Mouse (Mus musculus): ENCODE data around the gene Ndufa11. TPM values are rescaled to one million over a fixed set of nuclear protein-coding genes. Genes with fewer than 3 reads are reported as not detected.

The Ndufa11 gene
- polyA plus RNA-seq, 1 experiment from 2014 or later, result 579 TPM

DNA sequence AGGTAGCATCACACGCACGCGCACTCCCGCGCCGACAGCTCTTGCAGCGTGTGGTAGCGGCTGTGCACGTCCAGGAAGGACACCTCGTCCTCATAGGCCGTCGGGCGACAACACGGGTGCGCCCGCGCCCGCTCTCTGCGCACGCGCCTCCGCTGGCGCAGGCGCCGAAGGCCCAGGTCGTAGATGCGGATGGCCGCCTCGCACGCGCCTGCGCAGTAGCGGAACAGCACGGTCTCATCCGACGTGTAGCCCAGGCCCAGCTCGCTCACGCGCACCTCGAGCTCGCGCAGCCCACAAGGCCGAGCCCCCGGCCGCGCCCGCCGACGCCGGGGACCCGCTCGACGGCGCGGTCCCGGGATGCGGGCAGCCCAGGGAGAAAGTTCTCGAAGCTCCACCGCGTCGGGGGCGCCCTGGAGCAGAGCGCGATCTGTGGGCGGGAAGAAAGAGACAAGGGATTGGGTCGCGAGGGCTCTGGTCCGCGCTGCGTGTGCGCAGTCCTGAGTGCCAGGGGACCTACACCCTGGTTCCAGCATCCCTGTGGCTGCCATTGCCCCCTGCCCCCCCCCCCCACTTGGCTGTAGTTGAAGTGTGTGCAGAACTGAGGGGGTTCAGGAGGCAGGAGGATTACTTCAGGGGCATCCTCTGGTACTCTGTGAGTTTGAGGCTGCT, 34.0 kb downstream of the Ndufa11 start:
- peak overlapping the region; percentile 38 for H3K4me3 ChIP-seq
- ATAC-seq (ENCODE audit: low FRiP score, low read depth), result peak; percentile 82
- H3K9ac ChIP-seq, result no peak overlapping the region
- H3K27me3 ChIP-seq, result peaks cover 63% of the 10 kb centered on the region
- H3K4me1 ChIP-seq (replicated peaks), result 0 out of 2 replicates have a peak, but pooled peaks cover 2% of the 10 kb centered on the region
- H3K9me3 ChIP-seq, result no peaks in the 10 kb centered on the region
- WGBS, result 20% methylated on average over 70 of the region's 71 CpGs
- H3K27ac ChIP-seq (replicated peaks), result no peak overlapping the region
- peak overlapping the region; percentile 55 for H3K4me2 ChIP-seq
- H3K36me3 ChIP-seq, result no peaks in the 10 kb centered on the region

DNA sequence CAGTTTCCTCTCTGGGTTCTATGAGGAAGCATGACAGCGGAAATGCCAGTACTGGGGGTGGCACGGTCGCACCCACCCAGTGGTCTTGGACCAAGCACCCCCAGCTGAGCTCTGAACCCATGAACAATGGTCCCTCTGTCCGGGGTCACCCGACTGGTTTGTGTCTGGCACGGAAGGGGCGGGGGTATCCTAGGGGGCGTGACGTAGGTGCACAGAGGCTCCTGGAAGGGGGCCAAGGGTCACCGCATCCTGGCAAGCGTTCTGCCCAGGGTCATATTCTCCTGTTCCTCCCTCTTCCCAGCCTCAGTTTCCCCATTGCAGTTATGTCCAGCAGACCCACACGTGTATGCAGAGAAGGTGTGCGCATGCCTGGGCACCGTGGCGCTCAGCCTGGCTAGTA, 35.9 kb downstream of the Ndufa11 start:
- H3K9ac ChIP-seq, result no peak overlapping the region
- no peaks in the 10 kb centered on the region for H3K9me3 ChIP-seq
- no peak for ATAC-seq (ENCODE audit: low FRiP score, low read depth)
- peaks cover 82% of the 10 kb centered on the region for H3K27me3 ChIP-seq
- peaks cover 14% of the 10 kb centered on the region for H3K4me1 ChIP-seq (replicated peaks)
- H3K4me3 ChIP-seq, result no peak overlapping the region
- 24% methylated on average over 15 of the region's 15 CpGs for WGBS
- H3K36me3 ChIP-seq, result no peaks in the 10 kb centered on the region
- no peak overlapping the region for H3K27ac ChIP-seq (replicated peaks)
- no peak overlapping the region for H3K4me2 ChIP-seq

DNA sequence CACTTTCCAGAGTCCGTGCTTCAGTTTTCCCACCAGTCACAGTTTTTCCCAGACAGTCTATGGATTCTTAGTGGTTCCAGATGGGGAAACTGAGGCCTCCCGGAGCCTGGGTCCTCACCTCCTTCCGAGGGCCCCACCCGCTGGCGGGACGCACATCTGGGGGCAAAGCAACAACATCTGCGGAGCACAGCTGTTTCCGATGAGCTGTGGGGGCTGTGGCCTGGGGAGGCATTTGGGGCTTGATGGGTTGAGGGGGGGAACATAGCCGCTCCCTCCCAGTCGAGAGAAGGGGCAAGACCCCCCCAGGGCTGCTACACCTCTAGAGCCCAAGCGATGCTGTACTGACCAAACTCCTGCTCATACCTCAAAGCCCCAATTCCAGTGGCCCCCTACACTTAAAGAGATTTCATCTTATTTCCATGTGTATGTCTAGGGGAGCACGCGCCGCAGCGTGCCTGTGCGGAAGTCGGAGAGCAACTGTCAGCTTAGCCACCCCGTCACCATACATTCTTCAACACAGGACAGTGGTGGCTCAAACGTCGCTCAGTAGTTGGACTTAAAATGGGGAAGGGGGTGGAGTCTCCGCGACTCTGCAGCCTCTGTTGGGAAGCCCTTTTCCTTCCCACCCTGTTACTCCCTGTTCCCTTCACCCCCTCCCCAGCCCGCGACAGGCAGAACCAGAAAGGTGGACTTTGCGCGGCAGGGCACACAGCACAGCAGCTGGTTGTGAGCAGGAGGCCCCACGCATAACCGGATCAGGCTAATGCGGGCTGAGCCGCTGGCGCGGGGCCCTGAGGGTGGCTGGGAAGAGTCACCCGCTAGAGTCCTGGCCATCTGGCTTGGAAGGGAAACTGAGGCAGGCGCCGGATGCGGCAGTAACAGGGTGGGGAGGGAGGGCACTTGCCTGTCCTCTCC, 37.0 kb downstream of the Ndufa11 start:
- WGBS, result 18% methylated on average over 36 of the region's 36 CpGs
- no peak overlapping the region for H3K4me2 ChIP-seq
- ATAC-seq (ENCODE audit: low FRiP score, low read depth), result no peak

GRCm38 (mm10) chr17:56756703-56757399, 39.3 kb downstream of the Ndufa11 start:
- peaks cover 18% of the 10 kb centered on the region for H3K4me1 ChIP-seq (replicated peaks)
- peak overlapping the region; percentile 38 for H3K4me3 ChIP-seq
- peak overlapping the region; percentile 75 for H3K4me2 ChIP-seq
- 2% methylated on average over 51 of the region's 51 CpGs for whole genome bisulfite sequencing
- H3K36me3 ChIP-seq, result no peaks in the 10 kb centered on the region
- no peak overlapping the region for H3K27ac ChIP-seq (replicated peaks)
- peaks cover 76% of the 10 kb centered on the region for H3K27me3 ChIP-seq
- H3K9ac ChIP-seq, result peak overlapping the region; percentile 31; the same call in 1 of the 2 replicates
- ATAC-seq (ENCODE audit: low FRiP score, low read depth), result no peak
- H3K9me3 ChIP-seq, result no peaks in the 10 kb centered on the region

More for the DNA sequence above, 37.0 kb downstream of the Ndufa11 start:
- H3K4me1 ChIP-seq (replicated peaks), result peaks cover 14% of the 10 kb centered on the region
- H3K9me3 ChIP-seq, result no peaks in the 10 kb centered on the region
- H3K27ac ChIP-seq (replicated peaks), result no peak overlapping the region
- H3K36me3 ChIP-seq, result no peaks in the 10 kb centered on the region
- H3K4me3 ChIP-seq, result no peak overlapping the region
- no peak overlapping the region for H3K9ac ChIP-seq
- peaks cover 89% of the 10 kb centered on the region for H3K27me3 ChIP-seq

GRCm38 (mm10) chr17:56757416-56758123, 40.0 kb downstream of the Ndufa11 start, which contains the start of gene Nrtn:
Gene Nrtn (minus strand): TSS chr17:56757530.
- Histone ChIP-seq H3K9ac (peak within 1 kb of the TSS; percentile 31; the same call in 1 of the 2 replicates), H3K9me3 (no peaks in the 10 kb centered on the region), H3K36me3 (no peaks in the 10 kb centered on the region), H3K4me1 (replicated peaks) (peaks cover 23% of the 10 kb centered on the region), H3K4me2 (peak within 1 kb of the TSS; percentile 75), H3K27ac (replicated peaks) (no peak within 1 kb of the TSS), H3K27me3 (peaks cover 69% of the 10 kb centered on the region), H3K4me3 (peak within 1 kb of the TSS; percentile 38)
- ATAC-seq (ENCODE audit: low FRiP score, low read depth), result peak; percentile 13; the same call in 1 of the 2 replicates
- under 1% methylated on average over 44 of the region's 48 CpGs for WGBS

DNA sequence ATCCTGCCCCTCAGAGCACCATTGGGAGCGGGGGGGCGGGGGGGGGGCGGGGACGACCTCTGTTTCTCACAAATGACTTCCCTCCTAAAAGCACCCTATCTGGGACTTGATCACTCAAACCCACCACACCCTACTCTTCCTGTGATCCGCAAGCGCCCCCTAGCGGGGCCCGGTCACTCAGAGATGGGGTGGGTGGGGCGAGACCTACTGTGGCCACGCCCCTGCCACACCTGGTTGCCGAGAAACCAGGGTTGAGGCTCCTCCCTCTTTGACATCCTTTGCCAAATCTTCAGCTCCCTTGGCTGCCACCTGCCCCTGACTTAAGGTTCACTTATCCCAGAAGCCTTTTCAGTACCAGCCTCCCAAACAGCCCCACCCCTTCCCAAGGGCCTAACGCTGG, 40.6 kb downstream of the Ndufa11 start:
- WGBS, result 5% methylated on average over 12 of the region's 12 CpGs
- peaks cover 64% of the 10 kb centered on the region for H3K27me3 ChIP-seq

GRCm38 (mm10) chr17:56759261-56759660, 41.7 kb downstream of the Ndufa11 start:
- Histone ChIP-seq H3K4me3 (no peak overlapping the region), H3K9ac (no peak overlapping the region), H3K36me3 (no peaks in the 10 kb centered on the region), H3K4me2 (no peak overlapping the region), H3K9me3 (no peaks in the 10 kb centered on the region), H3K27me3 (peaks cover 52% of the 10 kb centered on the region), H3K4me1 (replicated peaks) (peaks cover 31% of the 10 kb centered on the region), H3K27ac (replicated peaks) (no peak overlapping the region)
- no peak for ATAC-seq (ENCODE audit: low FRiP score, low read depth)
- 42% methylated on average over 7 of the region's 7 CpGs for WGBS

More for the DNA sequence above, 40.6 kb downstream of the Ndufa11 start:
- Histone ChIP-seq H3K4me1 (replicated peaks) (peaks cover 26% of the 10 kb centered on the region), H3K36me3 (no peaks in the 10 kb centered on the region), H3K9ac (no peak overlapping the region), H3K4me2 (peak overlapping the region; percentile 75), H3K4me3 (no peak overlapping the region), H3K27ac (replicated peaks) (no peak overlapping the region), H3K9me3 (no peaks in the 10 kb centered on the region)
- ATAC-seq (ENCODE audit: low FRiP score, low read depth), result no peak

DNA sequence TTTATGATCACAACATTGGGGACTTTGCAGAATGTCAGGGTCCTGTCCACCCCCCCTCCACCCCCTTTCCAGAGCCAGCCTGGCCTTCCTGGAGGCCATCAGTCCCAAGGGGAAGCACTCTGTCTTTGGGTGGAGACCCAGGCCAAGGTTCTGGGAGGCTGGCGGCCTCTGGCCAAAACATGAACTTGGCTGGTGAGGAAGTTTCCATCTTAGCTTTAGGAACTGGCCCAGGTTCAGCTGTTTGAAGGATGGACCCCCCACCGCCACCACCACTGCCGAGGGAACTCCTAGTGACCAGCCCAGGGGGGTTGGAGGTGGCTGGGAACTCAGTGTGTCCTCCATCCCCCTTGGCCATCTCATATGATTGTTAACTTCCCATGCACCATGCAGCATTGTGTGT, 43.5 kb downstream of the Ndufa11 start:
- 58% methylated on average over 3 of the region's 3 CpGs for WGBS
- Histone ChIP-seq H3K27me3 (peaks cover 34% of the 10 kb centered on the region), H3K4me3 (no peak overlapping the region), H3K4me2 (no peak overlapping the region), H3K9me3 (no peaks in the 10 kb centered on the region), H3K9ac (no peak overlapping the region), H3K27ac (replicated peaks) (no peak overlapping the region), H3K36me3 (no peaks in the 10 kb centered on the region), H3K4me1 (replicated peaks) (peaks cover 38% of the 10 kb centered on the region)
- no peak for ATAC-seq (ENCODE audit: low FRiP score, low read depth)

DNA sequence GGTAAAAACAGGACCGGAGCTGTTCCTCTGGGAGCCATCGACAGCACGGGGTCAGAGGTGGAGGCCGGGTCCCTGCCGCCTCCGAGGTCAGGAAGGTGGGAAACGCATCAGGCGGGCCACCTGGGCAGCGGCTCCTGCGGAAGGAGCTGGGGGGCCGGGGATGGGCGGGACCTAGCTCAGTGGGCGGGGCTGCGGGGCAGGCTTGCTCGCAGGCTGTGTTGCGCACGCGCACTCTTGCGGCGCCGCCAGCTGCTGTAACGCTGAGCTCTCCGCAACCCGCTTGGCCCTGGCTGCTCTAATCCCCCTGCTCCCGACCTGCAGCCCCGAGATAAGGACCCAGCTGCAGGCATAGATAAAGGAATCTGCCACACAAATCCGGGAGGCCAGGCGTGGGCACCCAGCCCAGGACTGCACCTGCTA, 44.4 kb downstream of the Ndufa11 start:
- Histone ChIP-seq H3K27me3 (peaks cover 25% of the 10 kb centered on the region), H3K9ac (peak overlapping the region; percentile 50), H3K36me3 (peaks cover 3% of the 10 kb centered on the region; the same call in 1 of the 2 replicates), H3K9me3 (no peaks in the 10 kb centered on the region), H3K27ac (replicated peaks) (peak overlapping the region; percentile 93), H3K4me2 (peak overlapping the region; percentile 67), H3K4me1 (replicated peaks) (peaks cover 34% of the 10 kb centered on the region), H3K4me3 (peak overlapping the region; percentile 46)
- WGBS, result under 1% methylated on average over 27 of the region's 28 CpGs
- ATAC-seq (ENCODE audit: low FRiP score, low read depth), result peak; percentile 53

- Histone ChIP-seq H3K9ac (peak overlapping the region; percentile 50; the same call in 1 of the 2 replicates), H3K9me3 (no peaks in the 10 kb centered on the region), H3K4me1 (replicated peaks) (peaks cover 26% of the 10 kb centered on the region), H3K4me2 (peak overlapping the region; percentile 67), H3K27me3 (peaks cover 14% of the 10 kb centered on the region), H3K4me3 (0 out of 2 replicates have a peak overlapping the region, but pooled peaks have one; percentile 46), H3K27ac (replicated peaks) (peak overlapping the region; percentile 93), H3K36me3 (peaks cover 9% of the 10 kb centered on the region)
- WGBS, result 42% methylated on average over 27 of the region's 27 CpGs
- no peak for ATAC-seq (ENCODE audit: low FRiP score, low read depth)
Observed at GRCm38 (mm10) chr17:56762769-56763731, 45.5 kb downstream of the Ndufa11 start.

Data from hindbrain, embryonic 15.5 days (tissue).